Mouse (Mus musculus) C3H10T1/2 (cell line): ENCODE measurements around the gene Ptar1. TPM values are rescaled to one million over a fixed set of nuclear protein-coding genes. Genes with fewer than 3 reads are reported as not detected.

ENCODE experiments used
- polyA plus RNA-seq, 2 experiments: library from polyadenylated mRNA; unstranded; fragments of >200 nt; fragmentation: generic; extraction: Trizol; gene quantifications; one replicate each; pipeline ENCODE4 v1.2.1; 2012; ENCODE audit warnings: missing spikeins in 2 of 2

Gene Ptar1
- under 1 TPM; 0.43 to 0.70 TPM for polyA plus RNA-seq

DNA sequence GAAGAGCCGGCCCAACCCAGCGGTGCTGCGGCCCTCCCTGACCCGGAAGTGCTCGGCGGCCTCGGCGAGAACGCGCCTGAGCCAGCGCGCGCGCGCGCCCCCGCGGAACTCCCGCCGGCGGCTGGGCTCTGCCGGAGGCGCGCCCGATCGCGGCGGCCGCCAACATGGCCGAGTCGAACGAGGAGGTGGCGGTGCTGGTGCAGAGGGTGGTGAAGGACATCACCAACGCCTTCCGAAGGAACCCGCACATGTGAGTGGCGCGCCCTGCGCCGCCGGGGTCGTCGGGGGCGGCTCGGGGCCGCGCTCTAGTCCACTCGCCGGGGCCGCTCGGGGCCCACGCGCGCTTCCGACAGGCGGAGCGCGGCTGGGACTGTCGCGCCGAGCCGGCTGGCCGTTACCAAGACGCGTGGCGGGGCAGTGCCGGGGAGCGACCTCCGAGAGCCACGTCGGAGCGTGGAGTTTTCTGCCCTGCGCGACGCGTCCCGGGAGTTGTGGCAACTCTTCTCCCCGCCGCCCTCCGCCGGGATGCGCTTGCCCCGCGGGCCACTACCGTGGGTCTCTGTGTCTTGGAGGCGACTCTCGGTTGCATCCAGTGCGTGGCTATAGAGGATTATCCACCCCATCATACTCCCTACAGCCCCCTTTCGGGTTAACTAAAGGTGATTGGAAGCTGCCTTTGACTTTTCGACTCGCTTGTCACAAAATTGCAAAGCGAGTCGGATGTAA lies at the start of gene Ptar1:
Ptar1 (plus strand) TSS at position 134 of the 726 bp plus-strand sequence.

DNA sequence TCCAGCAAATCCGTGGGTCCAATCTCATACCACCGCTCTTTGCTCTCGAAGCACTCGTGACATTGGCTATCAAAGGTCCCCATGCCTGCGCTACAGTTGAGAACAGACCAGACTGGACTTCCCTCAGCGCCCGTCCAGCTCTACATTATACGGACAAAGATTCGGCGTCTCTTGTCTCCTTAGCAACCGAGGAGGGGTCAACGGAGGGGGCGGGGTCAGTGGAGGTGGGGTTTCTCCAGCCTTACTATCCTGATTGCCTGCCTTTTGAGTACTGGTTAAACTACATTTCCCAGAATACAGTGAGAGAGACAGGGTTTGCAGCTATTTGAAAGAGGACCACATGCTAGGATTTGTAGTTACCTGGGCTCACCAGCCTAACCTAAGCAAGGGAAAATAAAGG lies 34.6 kb upstream of the Ptar1 start, which contains the start of gene 1700028P14Rik:
1700028P14Rik (minus strand) TSS at position 169 of the 400 bp plus-strand sequence.

GRCm38 (mm10) chr19:23758554-23759321 lies 71.5 kb downstream of the Ptar1 start, which contains the start of gene Apba1:
Apba1 (plus strand) TSS chr19:23758887.

Other genes with a start within 250 kb of the Ptar1 start
- not detected for gene Mamdc2, start 239.0 kb upstream of the Ptar1 start, polyA plus RNA-seq
- not detected for gene 1700028P14Rik, start 34.6 kb upstream of the Ptar1 start, polyA plus RNA-seq
- gene Apba1, start 71.5 kb downstream of the Ptar1 start, polyA plus RNA-seq, result under 1 TPM; 0.01 to 0.37 TPM